Mouse (Mus musculus) neural tube, embryonic 11.5 days (tissue): ENCODE measurements around the gene Qrich2. TPM values are rescaled to one million over a fixed set of nuclear protein-coding genes. Genes with fewer than 3 reads are reported as not detected.

ENCODE experiments used
- ATAC-seq: fragments of 200-750 bp; cut with Nextera tagmentation; 2 replicates; pipeline ENCODE4 v1.8.0; 2017; ENCODE audit warnings: moderate number of reproducible peaks, mild to moderate bottlenecking, moderate TSS enrichment, moderate library complexity; ENCODE audit not compliant: insufficient read depth, low FRiP score, low TSS enrichment
- DNase-seq: peaks from one replicate; pipeline ENCODE4 v3.0.0-alpha.2; 2015; ENCODE audit warnings: low spot score
- H3K27ac ChIP-seq: fragments of 300-500 bp; sonication (generic); 2 replicates; pipeline ENCODE4 v1.5.1; 2014; ENCODE audit warnings: low read depth, mild to moderate bottlenecking, low read length
- H3K27me3 ChIP-seq: fragments of 300-500 bp; sonication (generic); 2 replicates; pipeline ENCODE4 v1.6.1; 2014; ENCODE audit warnings: mild to moderate bottlenecking, low read length, mixed read lengths; ENCODE audit not compliant: control insufficient read depth, insufficient read depth
- H3K36me3 ChIP-seq: fragments of 300-500 bp; sonication (generic); 2 replicates; pipeline ENCODE4 v1.6.1; 2014; ENCODE audit warnings: mild to moderate bottlenecking, low read length, moderate library complexity, mixed read lengths; ENCODE audit not compliant: control insufficient read depth, insufficient read depth
- H3K4me1 ChIP-seq: fragments of 300-500 bp; sonication (generic); 2 replicates; pipeline ENCODE4 v1.6.1; 2014; ENCODE audit warnings: low read length, mixed read lengths; ENCODE audit not compliant: control insufficient read depth, insufficient read depth
- H3K4me2 ChIP-seq: fragments of 300-500 bp; sonication (generic); 2 replicates; pipeline ENCODE4 v1.6.1; 2014; ENCODE audit warnings: low read depth, mild to moderate bottlenecking, moderate library complexity
- H3K4me3 ChIP-seq: fragments of 300-500 bp; sonication (generic); 2 replicates; pipeline ENCODE4 v1.5.1; 2014; ENCODE audit warnings: low read depth, low read length
- H3K9ac ChIP-seq: fragments of 300-500 bp; sonication (generic); 2 replicates; pipeline ENCODE4 v1.6.1; 2014; ENCODE audit warnings: mild to moderate bottlenecking, low read length
- H3K9me3 ChIP-seq: fragments of 300-500 bp; sonication (generic); 2 replicates; pipeline ENCODE4 v1.6.1; 2016; ENCODE audit warnings: low read length; ENCODE audit not compliant: control insufficient read depth
- WGBS: fragments of 180-500 bp; shearing (Covaris S2); extraction: QIAGEN DNeasy Blood & Tissue Kit; methylation state at CpG from one replicate; pipeline ENCODE4 v1.1.7; 2014; 5-methylcytosine and 5-hydroxymethylcytosine counted together
- polyA plus RNA-seq: library from polyadenylated mRNA; unstranded; fragments of >200 nt; fragmentation: Nextera tagmentation; extraction: Ambion mirVana; gene quantifications from 2 replicates; pipeline ENCODE4 v1.2.1, GENCODE M21; 2014

Qrich2 gene
- polyA plus RNA-seq, 1 experiment from 2014 or later, result 0.40 TPM

DNA sequence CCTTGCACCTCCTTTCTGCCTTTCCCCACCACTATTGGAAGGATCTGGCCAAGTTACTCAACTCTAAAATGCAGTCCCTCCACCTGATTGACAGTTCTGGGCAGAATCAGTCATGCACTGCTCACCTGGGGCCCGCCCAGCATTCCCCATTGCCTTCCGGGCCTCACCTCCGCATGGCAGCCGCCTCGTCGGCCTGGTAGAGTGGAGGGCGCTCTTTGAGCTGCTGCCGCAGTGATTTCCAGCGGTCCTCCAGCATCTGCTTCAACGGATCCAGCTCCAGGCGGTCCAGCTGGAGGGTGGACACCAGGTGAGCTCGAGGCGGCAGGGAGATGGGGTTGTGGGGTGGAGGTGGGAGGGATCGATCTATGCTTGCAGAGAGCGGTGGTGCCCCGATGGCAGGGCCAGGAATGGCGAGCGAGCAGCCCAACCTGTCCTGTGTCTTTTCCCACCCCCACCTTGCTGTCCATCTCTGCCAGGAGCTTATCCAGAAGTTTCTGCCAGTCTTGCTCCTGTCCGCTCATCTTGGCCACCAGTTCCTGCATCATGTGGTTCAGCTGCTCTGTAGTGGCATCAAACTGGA lies 19.6 kb downstream of the Qrich2 start:
- Histone ChIP-seq H3K27ac (no peak overlapping the region), H3K9me3 (no peaks in the 10 kb centered on the region), H3K4me3 (no peak overlapping the region), H3K27me3 (peaks cover 11% of the 10 kb centered on the region), H3K4me2 (no peak overlapping the region), H3K9ac (no peak overlapping the region), H3K4me1 (no peaks in the 10 kb centered on the region), H3K36me3 (no peaks in the 10 kb centered on the region)
- ATAC-seq (no peak), DNase-seq (no peak)
- WGBS, result 12% methylated on average over 19 of the region's 19 CpGs

DNA sequence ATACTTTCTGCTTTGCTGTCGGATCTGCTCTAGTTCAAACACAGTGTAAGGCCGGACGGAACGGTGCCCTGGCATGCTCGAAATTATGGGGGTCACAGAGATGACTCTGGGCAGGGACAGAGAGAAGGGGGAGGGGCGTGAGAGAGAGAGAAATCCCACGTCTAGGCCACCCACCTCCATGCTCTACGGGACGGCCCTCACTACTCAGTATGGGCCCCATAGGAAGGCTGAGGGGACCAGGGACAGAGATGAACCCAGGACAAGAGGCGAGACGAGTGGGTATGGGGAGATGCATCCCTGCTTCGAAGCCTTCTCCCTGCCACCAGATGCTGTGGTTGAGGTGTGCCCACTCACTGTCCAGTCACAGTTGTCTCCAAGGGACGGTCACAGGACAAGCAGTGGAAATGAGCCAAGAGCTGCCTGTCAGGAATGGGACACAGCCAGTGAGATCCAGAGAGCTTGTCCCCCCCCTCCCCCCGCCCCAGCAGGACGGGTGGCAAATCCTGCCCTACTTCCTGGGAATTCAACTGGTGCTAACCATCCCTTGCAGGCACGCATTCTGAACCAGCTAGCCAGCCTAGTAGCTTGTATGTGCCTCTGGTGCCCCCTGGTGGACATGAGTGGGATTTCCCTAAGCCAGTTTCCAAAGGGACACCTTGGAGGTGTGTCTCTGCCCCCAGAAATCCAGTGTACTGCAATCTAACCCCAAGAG lies 20.3 kb downstream of the Qrich2 start:
- peak; percentile 27 for ATAC-seq
- WGBS, result 35% methylated on average over 16 of the region's 16 CpGs
- Histone ChIP-seq H3K4me3 (no peak overlapping the region), H3K9ac (no peak overlapping the region), H3K4me1 (no peaks in the 10 kb centered on the region), H3K9me3 (no peaks in the 10 kb centered on the region), H3K4me2 (no peak overlapping the region), H3K36me3 (no peaks in the 10 kb centered on the region), H3K27ac (no peak overlapping the region), H3K27me3 (peaks cover 11% of the 10 kb centered on the region)
- DNase-seq, result peak; percentile 88

DNA sequence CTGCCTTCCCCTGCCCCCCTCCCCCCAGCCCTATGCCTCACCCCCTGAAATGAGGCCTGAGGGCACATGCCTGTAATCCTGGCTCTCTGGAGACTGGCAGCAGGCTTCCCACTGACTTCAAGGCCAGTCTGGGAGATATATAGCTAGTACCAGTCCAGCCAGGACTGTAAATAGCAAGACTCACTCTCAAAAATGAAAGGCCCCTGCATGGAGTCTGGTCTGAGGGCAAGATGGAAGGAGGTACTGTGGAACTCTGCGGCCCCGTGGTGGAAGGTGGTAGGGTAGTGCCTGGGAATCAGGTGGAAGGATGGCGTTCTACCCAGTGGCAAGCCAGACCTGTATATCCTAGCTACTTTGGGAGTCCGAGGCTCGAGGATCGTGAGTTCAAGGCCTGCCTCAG lies 22.1 kb downstream of the Qrich2 start:
- no peak overlapping the region for H3K9ac ChIP-seq
- H3K36me3 ChIP-seq, result peaks cover 3% of the 10 kb centered on the region; the same call in 1 of the 2 replicates
- no peaks in the 10 kb centered on the region for H3K4me1 ChIP-seq
- no peak overlapping the region for H3K4me2 ChIP-seq
- peaks cover 11% of the 10 kb centered on the region for H3K27me3 ChIP-seq
- DNase-seq, result no peak
- no peak for ATAC-seq
- no peak overlapping the region for H3K27ac ChIP-seq
- 91% methylated on average over 6 of the region's 6 CpGs for WGBS
- H3K9me3 ChIP-seq, result no peaks in the 10 kb centered on the region
- no peak overlapping the region for H3K4me3 ChIP-seq

DNA sequence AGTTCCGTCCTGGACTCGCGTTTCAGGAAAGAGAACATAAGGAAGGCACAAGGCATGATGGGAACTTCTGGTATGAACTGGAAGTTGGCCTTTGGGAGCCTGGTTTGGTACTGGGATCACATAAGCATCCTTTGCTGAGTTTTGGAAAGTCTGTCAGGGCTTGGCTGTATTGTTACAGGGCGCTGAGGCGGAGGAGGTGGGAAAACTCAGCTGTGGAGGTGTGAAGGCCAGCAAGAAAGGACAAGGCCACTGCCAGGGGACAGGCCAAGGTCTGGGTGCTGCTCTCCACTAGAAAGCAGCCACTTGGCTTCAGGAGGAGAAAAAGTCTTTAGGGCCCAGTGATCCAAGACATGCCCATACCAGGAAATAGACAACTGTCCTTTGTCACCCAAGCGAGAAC lies 22.7 kb downstream of the Qrich2 start:
- ATAC-seq, result no peak
- Histone ChIP-seq H3K4me1 (no peaks in the 10 kb centered on the region), H3K9me3 (no peaks in the 10 kb centered on the region), H3K9ac (no peak overlapping the region), H3K36me3 (peaks cover 3% of the 10 kb centered on the region; the same call in 1 of the 2 replicates), H3K27ac (no peak overlapping the region), H3K4me2 (no peak overlapping the region), H3K27me3 (peaks cover 11% of the 10 kb centered on the region), H3K4me3 (no peak overlapping the region)
- no peak for DNase-seq
- 85% methylated on average over 6 of the region's 6 CpGs for WGBS

DNA sequence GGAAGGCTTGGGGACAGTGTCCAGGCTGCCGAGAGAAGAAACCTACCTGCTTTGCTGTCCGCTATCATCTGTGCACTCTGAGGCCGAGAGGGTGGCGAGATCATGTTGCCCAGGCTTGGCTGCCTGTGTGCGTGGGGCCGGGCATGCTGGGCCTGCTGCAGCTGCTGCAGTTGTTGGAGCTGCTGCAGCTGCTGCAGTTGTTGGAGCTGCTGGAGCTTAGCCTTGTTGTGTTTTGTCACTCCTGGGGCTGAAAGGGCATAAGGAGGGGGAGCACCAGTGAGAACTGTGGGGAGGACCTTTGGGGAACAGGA lies 23.2 kb downstream of the Qrich2 start:
- H3K27me3 ChIP-seq, result peaks cover 11% of the 10 kb centered on the region
- H3K4me3 ChIP-seq, result no peak overlapping the region
- WGBS, result 73% methylated on average over 6 of the region's 6 CpGs
- DNase-seq (no peak), ATAC-seq (no peak)
- no peak overlapping the region for H3K4me2 ChIP-seq
- no peaks in the 10 kb centered on the region for H3K9me3 ChIP-seq
- no peak overlapping the region for H3K9ac ChIP-seq
- peaks cover 3% of the 10 kb centered on the region; the same call in 1 of the 2 replicates for H3K36me3 ChIP-seq
- H3K4me1 ChIP-seq, result no peaks in the 10 kb centered on the region
- no peak overlapping the region for H3K27ac ChIP-seq

DNA sequence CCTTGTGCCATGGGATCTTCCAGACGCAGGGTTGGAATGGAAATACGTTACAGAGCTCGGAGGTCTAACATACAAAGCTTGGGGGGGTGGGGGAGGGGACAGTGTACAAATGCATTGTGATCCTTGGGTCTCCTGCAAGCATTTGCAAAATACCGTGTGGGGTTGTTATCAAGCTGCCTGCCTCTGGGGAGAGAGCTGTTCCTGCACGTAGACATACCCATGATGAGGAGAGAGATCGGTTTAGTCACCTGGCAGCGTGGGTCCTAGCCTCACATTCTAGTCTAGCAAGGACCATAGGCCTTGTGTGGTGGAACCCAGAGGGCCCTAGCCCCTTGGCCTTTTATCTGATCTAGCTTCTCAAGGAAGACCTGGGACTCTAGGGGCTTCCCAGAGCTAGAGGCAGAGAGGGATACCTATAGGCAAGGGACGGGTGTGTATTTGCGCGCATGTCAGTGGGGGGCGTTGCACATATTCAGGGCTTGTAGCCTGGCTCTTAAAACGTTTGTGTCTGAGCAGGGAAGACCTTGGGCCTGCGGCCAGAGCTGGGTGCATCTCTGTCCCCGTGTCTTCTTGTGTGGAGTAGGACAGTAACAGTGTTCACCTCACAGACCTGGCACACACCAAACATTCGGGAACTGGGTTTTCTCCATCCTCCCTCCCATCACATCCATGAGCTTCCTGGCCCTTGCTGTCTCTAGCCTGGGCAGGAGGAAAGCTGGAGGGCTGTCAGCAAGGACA lies 23.7 kb downstream of the Qrich2 start:
- ATAC-seq (no peak), DNase-seq (no peak)
- Histone ChIP-seq H3K4me2 (no peak overlapping the region), H3K4me3 (no peak overlapping the region), H3K36me3 (peaks cover 5% of the 10 kb centered on the region), H3K9ac (no peak overlapping the region), H3K27ac (no peak overlapping the region), H3K9me3 (no peaks in the 10 kb centered on the region), H3K27me3 (peaks cover 7% of the 10 kb centered on the region), H3K4me1 (no peaks in the 10 kb centered on the region)
- 86% methylated on average over 15 of the region's 15 CpGs for WGBS

DNA sequence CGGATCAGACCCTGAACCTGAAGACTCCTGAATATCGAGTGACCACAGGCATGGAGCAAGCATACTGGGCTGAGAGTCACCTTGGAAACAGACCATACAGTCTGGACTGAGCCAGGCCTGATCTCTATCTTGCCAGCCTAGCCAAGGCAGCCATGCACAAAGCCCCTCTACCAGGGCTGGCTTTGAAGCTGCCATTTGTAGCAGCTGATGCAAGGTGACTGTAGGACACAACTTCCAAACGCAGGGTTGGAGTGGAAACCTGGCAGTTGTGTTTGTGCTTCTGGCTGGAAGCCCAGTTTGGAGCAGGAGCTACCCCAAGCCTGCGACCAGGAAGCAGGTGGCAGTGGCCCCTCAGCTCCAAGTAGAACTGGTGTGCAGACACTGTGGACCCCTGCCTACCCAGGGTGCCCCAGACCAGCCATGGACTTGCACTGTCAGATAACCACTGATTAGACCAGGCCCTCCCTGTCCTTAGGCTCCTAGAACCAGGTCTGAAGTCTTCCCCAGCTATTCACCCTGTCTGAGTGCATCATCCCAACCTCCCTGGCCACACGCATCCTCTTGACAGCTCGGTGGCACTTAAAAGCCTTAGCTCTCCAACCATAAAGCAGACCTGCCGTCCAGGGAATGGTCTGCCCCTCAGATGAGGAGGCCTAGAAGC lies 25.5 kb downstream of the Qrich2 start:
- DNase-seq (no peak), ATAC-seq (no peak)
- Histone ChIP-seq H3K36me3 (peaks cover 11% of the 10 kb centered on the region), H3K9me3 (no peaks in the 10 kb centered on the region), H3K4me3 (no peak overlapping the region), H3K27me3 (no peaks in the 10 kb centered on the region), H3K4me1 (peaks cover 11% of the 10 kb centered on the region), H3K9ac (no peak overlapping the region), H3K27ac (no peak overlapping the region), H3K4me2 (no peak overlapping the region)
- WGBS, result 79% methylated on average over 7 of the region's 7 CpGs

DNA sequence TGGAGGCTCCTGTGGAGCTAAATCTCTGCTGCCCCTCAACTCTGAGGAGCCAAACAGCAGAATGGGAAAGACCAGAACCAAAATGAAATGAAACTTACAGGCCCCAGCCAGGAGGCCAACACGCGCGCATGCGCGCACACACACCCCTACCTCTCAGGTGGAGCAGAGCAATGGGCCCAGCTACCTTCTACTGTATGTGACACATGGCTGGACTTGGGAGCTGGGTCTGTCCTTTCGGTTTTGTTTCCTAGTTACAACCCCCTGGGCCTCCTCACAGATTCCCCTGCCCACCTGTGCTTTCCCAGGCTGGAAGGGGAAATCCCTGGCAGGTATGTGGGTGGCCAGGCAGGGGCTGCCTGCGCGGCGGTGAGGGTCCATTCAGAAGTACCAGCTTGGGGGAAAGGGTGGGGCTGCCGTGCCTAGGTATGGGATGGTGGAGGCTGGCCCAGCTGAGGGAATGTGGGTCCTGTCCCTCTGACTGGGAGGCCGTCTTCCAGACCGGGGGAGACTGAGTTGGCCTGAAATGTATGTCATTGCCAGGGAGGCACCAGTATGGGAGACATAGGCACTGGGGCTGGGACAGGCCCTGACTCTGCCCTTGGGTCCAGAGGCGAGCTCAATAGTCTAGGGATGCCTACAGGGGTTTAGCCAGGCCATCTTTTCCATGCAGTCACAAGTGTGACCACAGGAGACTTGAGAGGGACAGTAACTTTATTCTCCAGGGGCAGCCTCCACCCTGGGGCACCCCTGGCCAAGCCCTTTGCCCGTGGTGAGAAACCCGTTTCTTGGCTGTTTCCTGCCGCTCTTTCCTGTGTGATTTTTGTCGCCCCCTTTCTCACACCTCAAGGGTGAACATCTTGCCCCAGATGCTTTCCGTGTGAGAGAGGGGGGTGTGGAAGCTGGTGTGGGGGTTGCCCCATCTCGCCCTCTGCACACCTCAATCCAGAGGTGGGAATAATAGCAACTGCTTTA lies 26.5 kb downstream of the Qrich2 start:
- no peak overlapping the region for H3K27ac ChIP-seq
- H3K9ac ChIP-seq, result no peak overlapping the region
- H3K4me1 ChIP-seq, result peaks cover 11% of the 10 kb centered on the region
- no peaks in the 10 kb centered on the region for H3K27me3 ChIP-seq
- no peak overlapping the region for H3K4me3 ChIP-seq
- 80% methylated on average over 19 of the region's 19 CpGs for WGBS
- ATAC-seq (no peak), DNase-seq (no peak)
- H3K9me3 ChIP-seq, result no peaks in the 10 kb centered on the region
- peaks cover 11% of the 10 kb centered on the region for H3K36me3 ChIP-seq
- no peak overlapping the region for H3K4me2 ChIP-seq
